Mouse (Mus musculus): Measurements from ENCODE around the gene Ypel4.

GRCm38 (mm10) chr2:84770501-84770900, 36.6 kb downstream of the Ypel4 start:
- no peak for TF ChIP-seq GATA1 (IDR thresholded peaks at IDR 0.05; ENCODE audit: borderline replicate concordance, low read length)
- TF ChIP-seq FLI1 (IDR thresholded peaks at IDR 0.05; ENCODE audit: low read length), result no peak
